Mouse (Mus musculus) hematopoietic stem cell, adult 5-6 weeks (primary cell): ENCODE measurements around the gene Fryl. TPM values are rescaled to one million over a fixed set of nuclear protein-coding genes. Genes with fewer than 3 reads are reported as not detected.

Experiments used
- ATAC-seq, 2 experiments: fragments of 125-278 bp in 1 of 2; replicated peaks in 1 of 2; 2 replicates each; pipeline ENCODE4 v1.8.0; 2016 to 2017; ENCODE audit warnings: inconsistent platforms in 2 of 2, mild to moderate bottlenecking in 2 of 2, moderate number of reproducible peaks in 2 of 2, low read depth in 1 of 2, moderate TSS enrichment in 1 of 2; ENCODE audit not compliant: low FRiP score in 2 of 2, poor library complexity in 2 of 2, severe bottlenecking in 2 of 2, insufficient read depth in 1 of 2, low TSS enrichment in 1 of 2
- total RNA-seq: library from RNA; stranded (forward); fragments of 172-1452, 232-1000 nt; gene quantifications from 2 replicates; pipeline ENCODE4 v1.2.3, GENCODE M21; 2017

Fryl gene
- total RNA-seq, 1 experiment from 2014 or later, result 73.9 TPM

- no peak for ATAC-seq
Observed at GRCm38 (mm10) chr5:73209201-73210096, 47.0 kb downstream of the Fryl start.

GRCm38 (mm10) chr5:73208645-73209044 lies 47.8 kb downstream of the Fryl start:
- ATAC-seq, result no peak

GRCm38 (mm10) chr5:73206722-73207121 lies 49.7 kb downstream of the Fryl start:
- peak; percentile 20 to 37; a peak in 2 of 4 replicates for ATAC-seq

GRCm38 (mm10) chr5:73205996-73206629 lies 50.3 kb downstream of the Fryl start:
- peak; percentile 62; a peak in 1 of 4 replicates for ATAC-seq

GRCm38 (mm10) chr5:73205050-73205449 lies 51.4 kb downstream of the Fryl start:
- no peak for ATAC-seq

- no peak for ATAC-seq
Observed at GRCm38 (mm10) chr5:73202498-73202897, 53.9 kb downstream of the Fryl start.

- ATAC-seq, result no peak
Observed at GRCm38 (mm10) chr5:73202077-73202476, 54.3 kb downstream of the Fryl start.

- no peak for ATAC-seq
Observed at GRCm38 (mm10) chr5:73200387-73201384, 55.7 kb downstream of the Fryl start.

GRCm38 (mm10) chr5:73199586-73199985 lies 56.8 kb downstream of the Fryl start:
- ATAC-seq, result peak in 1 of 2 experiments; percentile 14; a peak in 1 of 4 replicates

- no peak for ATAC-seq
Observed at GRCm38 (mm10) chr5:73198690-73199089, 57.7 kb downstream of the Fryl start.

- ATAC-seq, result no peak
Observed at GRCm38 (mm10) chr5:73197796-73198195, 58.6 kb downstream of the Fryl start.

GRCm38 (mm10) chr5:73194740-73195139 lies 61.7 kb downstream of the Fryl start:
- ATAC-seq, result no peak

GRCm38 (mm10) chr5:73194083-73194570 lies 62.3 kb downstream of the Fryl start:
- ATAC-seq, result no peak

- ATAC-seq, result peak; percentile 66 to 81
Observed at GRCm38 (mm10) chr5:73193627-73194026, 62.8 kb downstream of the Fryl start.

- ATAC-seq, result no peak
Observed at GRCm38 (mm10) chr5:73192870-73193576, 63.4 kb downstream of the Fryl start.

- ATAC-seq, result peak in 1 of 2 experiments; percentile 40; a peak in 1 of 4 replicates
Observed at GRCm38 (mm10) chr5:73191765-73192164, 64.7 kb downstream of the Fryl start.

- no peak for ATAC-seq
Observed at GRCm38 (mm10) chr5:73190164-73190563, 66.3 kb downstream of the Fryl start.
